Mouse (Mus musculus): ENCODE measurements at regions not wholly inside any gene's neighbourhood (a gene's known extent, or its start where the extent isn't known, plus 50 kb on each side); places are given as distances from the start of the nearest gene placed in this dataset.

- TF ChIP-seq CTCF (conservative IDR thresholded peaks at IDR 0.05; ENCODE audit: low read length): no peak
- TF ChIP-seq NANOG (IDR thresholded peaks at IDR 0.05; ENCODE audit: borderline replicate concordance, low read length): no peak
- no peak for TF ChIP-seq POU5F1 (IDR thresholded peaks at IDR 0.05; ENCODE audit: borderline replicate concordance, low read length)
These were observed 258.9 kb upstream of the Cd180 start for GRCm38 (mm10) chr13:102434372-102434954.

All from E14TG2a.4 (cell line).